Mouse (Mus musculus) liver, embryonic 13.5 days (tissue): Measurements from ENCODE around the gene Nhlrc2. TPM values are rescaled to one million over a fixed set of nuclear protein-coding genes. Genes with fewer than 3 reads are reported as not detected.
"Not testable (repeated sequence)": the region's sequence is repeated elsewhere in the genome, so short reads cannot be mapped to it uniquely, and the experiment has no call there.

Experiments
- ATAC-seq: fragments of 200-750 bp; cut with Nextera tagmentation; 2 replicates; pipeline ENCODE4 v1.8.0; 2017; ENCODE audit warnings: low read depth, mild to moderate bottlenecking, moderate number of reproducible peaks, moderate library complexity
- DNase-seq: peaks from one replicate; pipeline ENCODE4 v3.0.0; 2022
- H3K27ac ChIP-seq: fragments of 300-500 bp; sonication (generic); 2 replicates; pipeline ENCODE4 v1.5.1; 2015; ENCODE audit warnings: moderate library complexity, mild to moderate bottlenecking, inconsistent platforms
- H3K27me3 ChIP-seq: fragments of 300-500 bp; sonication (generic); 2 replicates; pipeline ENCODE4 v1.6.1; 2015; ENCODE audit warnings: mild to moderate bottlenecking, inconsistent platforms
- H3K36me3 ChIP-seq: fragments of 300-500 bp; sonication (generic); 2 replicates; pipeline ENCODE4 v1.6.1; 2015; ENCODE audit warnings: mild to moderate bottlenecking, inconsistent platforms
- H3K4me1 ChIP-seq: fragments of 300-500 bp; sonication (generic); replicated peaks from 2 replicates; pipeline ENCODE4 v1.6.1; 2015; ENCODE audit warnings: inconsistent platforms
- H3K4me2 ChIP-seq: fragments of 300-500 bp; sonication (generic); 2 replicates; pipeline ENCODE4 v1.6.1; 2015; ENCODE audit warnings: inconsistent platforms, mild to moderate bottlenecking, moderate library complexity
- H3K4me3 ChIP-seq: fragments of 300-500 bp; sonication (generic); replicated peaks from 2 replicates; pipeline ENCODE4 v1.5.1; 2015; ENCODE audit warnings: mild to moderate bottlenecking, inconsistent platforms
- H3K9ac ChIP-seq: fragments of 300-500 bp; sonication (generic); 2 replicates; pipeline ENCODE4 v1.6.1; 2015; ENCODE audit warnings: mild to moderate bottlenecking, inconsistent platforms
- H3K9me3 ChIP-seq: fragments of 300-500 bp; sonication (generic); replicated peaks from 2 replicates; pipeline ENCODE4 v1.6.1; 2016; ENCODE audit warnings: inconsistent platforms
- WGBS: fragments of 180-500 bp; shearing (Covaris S2); methylation state at CpG from one replicate; pipeline ENCODE4 v1.1.7; 2015; ENCODE audit not compliant: insufficient replicate concordance; 5-methylcytosine and 5-hydroxymethylcytosine counted together
- polyA plus RNA-seq: library from polyadenylated mRNA; unstranded; fragments of >200 nt; fragmentation: Nextera tagmentation; extraction: Ambion mirVana; gene quantifications from 2 replicates; pipeline ENCODE4 v1.2.1, GENCODE M21; 2015

Gene Nhlrc2
- polyA plus RNA-seq, result 7.7 and 8.2 TPM in 2 replicates

- H3K4me1 ChIP-seq, result peaks cover 51% of the 10 kb centered on the region
- H3K27me3 ChIP-seq, result no peaks in the 10 kb centered on the region
- ATAC-seq (peak; percentile 84), DNase-seq (peak; percentile 75)
- peak within 1 kb of the TSS; percentile 97 for H3K9ac ChIP-seq
- WGBS, result under 1% methylated on average over 69 of the region's 69 CpGs
- H3K4me3 ChIP-seq, result peak within 1 kb of the TSS; percentile 97
- H3K36me3 ChIP-seq, result peaks cover 38% of the 10 kb centered on the region
- no peaks in the 10 kb centered on the region for H3K9me3 ChIP-seq
- peak within 1 kb of the TSS; percentile 85 for H3K4me2 ChIP-seq
- peak within 1 kb of the TSS; percentile 96 for H3K27ac ChIP-seq
Observed at GRCm38 (mm10) chr19:56548230-56549032, at the start of gene Nhlrc2. TSS of gene Nhlrc2 (plus strand) at chr19:56548261.

GRCm38 (mm10) chr19:56503069-56503468 is 45.0 kb upstream of the Nhlrc2 start:
- not testable (repeated sequence) for DNase-seq, H3K9me3 ChIP-seq, H3K4me1 ChIP-seq, ATAC-seq, H3K9ac ChIP-seq, H3K4me2 ChIP-seq, H3K36me3 ChIP-seq, H3K4me3 ChIP-seq, H3K27ac ChIP-seq, H3K27me3 ChIP-seq
- no CpG with 5 or more reads among the region's 5 CpGs for WGBS

DNA sequence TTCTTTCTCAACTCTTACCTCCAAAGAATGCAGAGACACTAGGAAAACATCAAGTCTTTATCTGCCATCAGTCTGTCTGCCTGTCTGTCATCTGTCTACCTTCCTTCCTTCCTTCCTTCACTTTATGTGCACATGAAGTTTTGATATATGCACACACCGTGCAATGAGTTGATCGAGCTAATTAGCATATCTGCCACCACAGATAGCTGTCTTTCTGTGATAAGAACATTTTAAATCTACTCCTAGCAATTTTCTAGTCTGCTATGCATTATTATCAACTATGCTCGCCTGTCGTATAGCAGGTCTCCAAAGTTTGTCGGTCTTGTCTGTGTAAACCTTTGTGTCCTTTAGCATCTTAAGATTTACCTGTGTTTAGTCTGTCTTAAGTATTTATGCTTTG is 44.5 kb upstream of the Nhlrc2 start:
- ATAC-seq, H3K27me3 ChIP-seq, H3K9ac ChIP-seq, H3K27ac ChIP-seq, DNase-seq, H3K4me3 ChIP-seq, H3K9me3 ChIP-seq, H3K4me1 ChIP-seq, H3K4me2 ChIP-seq, H3K36me3 ChIP-seq: not testable (repeated sequence)
- no CpG with 5 or more reads among the region's 5 CpGs for WGBS

DNA sequence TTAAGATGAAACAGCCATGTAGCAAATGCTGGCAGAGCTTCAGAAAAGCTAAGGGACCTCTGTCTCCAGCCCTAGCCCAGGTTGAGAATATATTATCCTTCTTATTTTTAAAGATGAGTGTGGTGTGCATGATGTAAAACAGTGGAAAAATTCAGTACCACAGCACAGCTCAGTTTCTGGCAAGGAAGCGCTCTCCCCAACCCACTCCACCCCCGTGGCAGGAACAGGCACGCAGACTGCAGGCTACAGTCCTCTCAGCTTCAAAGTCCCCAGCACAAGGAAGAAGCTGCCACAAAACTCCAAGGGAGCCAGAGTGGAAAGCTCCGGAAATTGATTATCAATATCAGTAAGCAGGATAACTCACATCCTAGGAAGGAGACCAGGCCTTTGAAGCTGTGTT is 36.9 kb upstream of the Nhlrc2 start:
- not testable (repeated sequence) for H3K27ac ChIP-seq, H3K4me3 ChIP-seq, DNase-seq, H3K4me2 ChIP-seq, ATAC-seq, H3K27me3 ChIP-seq, H3K4me1 ChIP-seq, H3K9me3 ChIP-seq, H3K9ac ChIP-seq, H3K36me3 ChIP-seq
- no CpG with 5 or more reads among the region's 4 CpGs for WGBS

DNA sequence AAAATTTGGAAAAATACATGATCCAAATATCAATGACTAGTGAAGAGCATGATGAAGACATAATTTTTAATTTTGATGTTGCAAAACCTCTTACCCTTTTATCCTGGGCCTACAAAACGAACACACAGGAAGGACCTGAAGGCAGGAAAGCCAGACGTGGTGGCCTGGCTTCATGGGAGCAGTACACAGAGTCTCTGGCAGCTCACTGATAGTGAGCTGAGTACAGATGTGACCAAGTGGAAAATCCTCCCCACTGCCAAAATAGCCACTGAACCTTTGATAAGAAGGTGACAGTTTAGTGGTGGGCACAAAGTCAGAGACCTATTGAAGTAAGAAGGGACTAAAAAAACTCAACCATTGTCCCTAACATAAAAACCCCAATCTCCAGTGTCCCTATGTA is 34.5 kb upstream of the Nhlrc2 start:
- ATAC-seq, result not testable (repeated sequence)

GRCm38 (mm10) chr19:56519408-56519807 is 28.7 kb upstream of the Nhlrc2 start:
- not testable (repeated sequence) for H3K4me2 ChIP-seq, H3K36me3 ChIP-seq, H3K27me3 ChIP-seq, DNase-seq, H3K27ac ChIP-seq, H3K4me1 ChIP-seq, ATAC-seq, H3K4me3 ChIP-seq, H3K9me3 ChIP-seq, H3K9ac ChIP-seq
- WGBS, result no CpG with 5 or more reads among the region's 7 CpGs

More for the DNA sequence above, 34.5 kb upstream of the Nhlrc2 start:
- H3K36me3 ChIP-seq, H3K4me1 ChIP-seq, H3K4me3 ChIP-seq, H3K27ac ChIP-seq, H3K4me2 ChIP-seq, H3K9me3 ChIP-seq, H3K27me3 ChIP-seq, DNase-seq, H3K9ac ChIP-seq: not testable (repeated sequence)
- WGBS, result no CpG with 5 or more reads among the region's 2 CpGs

DNA sequence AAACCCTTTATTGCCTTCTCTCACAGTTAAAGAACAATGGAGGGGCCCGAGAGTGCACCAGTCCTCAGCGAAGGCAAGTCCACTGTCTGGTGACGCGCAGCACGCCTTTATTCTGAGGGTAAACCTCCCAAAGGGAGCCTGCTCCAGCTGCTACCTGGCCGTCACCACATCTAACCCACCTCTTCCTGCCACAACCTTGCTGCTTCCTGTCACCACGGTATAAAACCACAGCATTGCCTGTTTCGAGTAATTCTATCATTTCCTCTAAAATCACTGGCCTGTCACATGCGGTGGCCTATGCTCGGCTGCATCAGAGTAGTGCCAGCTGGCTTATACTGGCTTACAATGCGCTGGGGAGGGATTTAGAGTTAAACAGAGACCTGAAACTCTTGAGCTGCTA is 17.5 kb upstream of the Nhlrc2 start:
- H3K36me3 ChIP-seq, result peaks cover 34% of the 10 kb centered on the region
- not testable (repeated sequence) for H3K4me2 ChIP-seq, H3K27ac ChIP-seq, H3K4me1 ChIP-seq, H3K9me3 ChIP-seq, DNase-seq, H3K4me3 ChIP-seq, H3K9ac ChIP-seq, ATAC-seq, H3K27me3 ChIP-seq
- no CpG with 5 or more reads among the region's 11 CpGs for WGBS

DNA sequence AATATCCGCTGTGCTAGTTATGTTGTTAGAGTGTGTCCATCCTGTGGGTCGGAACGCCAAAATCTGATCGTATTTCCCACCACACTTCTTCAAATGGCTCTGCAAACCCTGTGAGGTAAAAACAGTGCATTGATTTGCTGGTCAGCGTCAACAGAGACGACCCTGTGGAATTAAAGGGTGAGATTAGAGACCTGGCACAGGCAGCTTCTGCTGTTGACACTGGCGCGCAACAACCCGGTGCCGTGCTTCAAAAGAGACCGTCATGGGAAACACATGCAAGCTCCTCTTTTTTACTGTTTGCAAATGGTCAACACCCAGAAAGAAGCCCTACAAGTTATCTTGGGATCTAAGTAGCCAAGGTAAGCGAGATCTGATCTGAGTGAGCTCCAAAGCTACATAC is 16.8 kb upstream of the Nhlrc2 start:
- H3K27me3 ChIP-seq, result no peaks in the 10 kb centered on the region
- peaks cover 41% of the 10 kb centered on the region for H3K36me3 ChIP-seq
- peaks cover 8% of the 10 kb centered on the region for H3K4me1 ChIP-seq
- no peak overlapping the region for H3K9ac ChIP-seq
- no peak overlapping the region for H3K27ac ChIP-seq
- no peak for ATAC-seq
- WGBS, result 84% methylated on average over 12 of the region's 12 CpGs
- H3K9me3 ChIP-seq, result no peaks in the 10 kb centered on the region
- no peak overlapping the region for H3K4me2 ChIP-seq
- no peak for DNase-seq
- no peak overlapping the region for H3K4me3 ChIP-seq

DNA sequence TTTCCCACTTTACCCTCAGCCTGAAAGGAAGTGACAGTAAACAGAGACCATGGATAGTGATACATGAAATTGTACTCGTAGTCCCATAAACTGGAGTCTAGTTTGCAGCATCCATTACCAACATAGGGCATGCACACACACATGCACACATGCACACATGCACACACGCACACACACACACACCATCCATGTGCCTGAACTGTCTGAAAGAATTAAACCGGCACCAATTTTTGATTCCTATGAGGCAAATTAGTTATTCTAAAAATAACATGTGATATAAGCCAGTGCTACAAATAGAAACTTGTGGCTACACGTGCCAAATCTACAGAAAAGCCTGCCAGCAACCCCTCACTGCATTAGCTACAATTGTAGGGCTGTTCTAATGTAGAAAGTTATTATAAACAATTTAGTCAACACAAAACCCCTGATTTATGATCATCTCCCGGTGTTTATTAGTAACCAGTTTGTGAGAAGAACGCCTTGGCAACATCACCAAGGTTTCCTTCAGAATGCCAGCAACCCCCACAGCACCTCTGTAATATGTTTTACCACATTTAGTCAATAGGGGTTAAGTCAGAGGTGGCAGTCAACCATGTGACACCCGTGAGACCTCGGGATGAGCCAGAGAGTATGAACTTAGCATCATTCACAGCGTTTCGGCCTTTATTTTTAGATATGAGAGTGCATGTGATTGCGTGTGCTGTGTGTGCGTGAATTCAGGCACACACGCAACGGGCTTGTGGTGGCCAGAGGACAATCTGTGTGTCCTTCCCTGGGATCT is 14.6 kb upstream of the Nhlrc2 start:
- no peak for DNase-seq
- no peaks in the 10 kb centered on the region for H3K27me3 ChIP-seq
- H3K9me3 ChIP-seq, result no peaks in the 10 kb centered on the region
- no peak overlapping the region for H3K9ac ChIP-seq
- peaks cover 54% of the 10 kb centered on the region for H3K36me3 ChIP-seq
- H3K4me1 ChIP-seq, result peaks cover 8% of the 10 kb centered on the region
- H3K4me3 ChIP-seq, result no peak overlapping the region
- no peak for ATAC-seq
- H3K4me2 ChIP-seq, result no peak overlapping the region
- 81% methylated on average over 14 of the region's 14 CpGs for WGBS
- H3K27ac ChIP-seq, result no peak overlapping the region

DNA sequence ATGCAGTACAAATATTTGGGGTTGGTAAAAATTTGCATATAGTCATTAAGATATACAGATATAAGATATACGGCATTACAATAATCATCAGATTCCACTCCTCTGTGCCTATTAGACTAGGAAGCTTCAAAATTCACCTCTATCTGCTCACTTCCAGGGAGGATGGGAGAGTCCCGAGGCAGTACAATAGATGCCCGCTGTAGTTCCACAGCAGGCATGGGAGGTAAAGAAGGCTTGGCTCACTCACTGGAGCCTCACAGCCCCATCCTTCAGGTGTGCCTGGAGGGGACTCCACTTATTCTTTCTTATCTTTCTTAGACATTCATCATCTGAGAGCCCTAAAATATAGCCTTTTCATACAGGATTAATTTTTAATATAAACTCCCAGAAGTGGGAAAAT is 13.7 kb upstream of the Nhlrc2 start:
- Histone ChIP-seq H3K27me3 (no peaks in the 10 kb centered on the region), H3K4me3 (no peak overlapping the region), H3K4me1 (peaks cover 8% of the 10 kb centered on the region), H3K9me3 (no peaks in the 10 kb centered on the region), H3K4me2 (no peak overlapping the region), H3K27ac (no peak overlapping the region), H3K36me3 (peaks cover 60% of the 10 kb centered on the region), H3K9ac (no peak overlapping the region)
- no peak for ATAC-seq
- no peak for DNase-seq
- WGBS, result 78% methylated on average over 3 of the region's 3 CpGs

DNA sequence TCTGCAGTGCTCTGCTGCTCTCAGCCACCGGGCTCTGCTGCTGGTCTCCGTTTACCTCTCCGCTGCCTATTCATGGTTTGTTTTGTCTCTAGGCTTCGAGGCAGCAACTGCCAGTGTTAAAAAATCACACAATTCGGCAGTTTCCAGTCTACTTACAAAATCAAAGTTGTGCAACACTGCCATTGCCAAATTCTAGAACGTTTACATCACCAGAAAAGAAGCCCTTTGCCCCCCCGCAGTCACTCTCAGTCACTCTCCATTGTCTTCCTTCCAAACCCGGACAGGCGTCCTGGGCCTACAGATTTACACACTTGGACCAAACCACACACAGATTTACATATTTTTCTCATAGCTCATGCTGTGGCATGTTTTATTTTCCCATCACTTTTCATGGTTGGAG is 13.0 kb upstream of the Nhlrc2 start:
- peak overlapping the region; percentile 47; the same call in 1 of the 2 replicates for H3K27ac ChIP-seq

More for the DNA sequence above, 13.0 kb upstream of the Nhlrc2 start:
- Histone ChIP-seq H3K27me3 (no peaks in the 10 kb centered on the region), H3K36me3 (peaks cover 63% of the 10 kb centered on the region), H3K4me1 (peaks cover 8% of the 10 kb centered on the region), H3K4me2 (no peak overlapping the region), H3K9me3 (no peaks in the 10 kb centered on the region), H3K4me3 (no peak overlapping the region), H3K9ac (no peak overlapping the region)
- WGBS, result 70% methylated on average over 9 of the region's 9 CpGs
- no peak for DNase-seq
- no peak for ATAC-seq
